Mouse (Mus musculus) kidney, postnatal 4 days (tissue): ENCODE results near the gene Flcn.

Experiments used
- DNase-seq, 2 experiments: peaks; one replicate each; pipeline ENCODE4 v3.0.0; 2021; ENCODE audit warnings: mixed read lengths in 2 of 2

The Flcn gene

GRCm38 (mm10) chr11:59759626-59760025, 50.2 kb downstream of the Flcn start:
- no peak for DNase-seq

- peak in 1 of 2 experiments; percentile 23 for DNase-seq
Measured at GRCm38 (mm10) chr11:59759178-59759577, 50.6 kb downstream of the Flcn start.

GRCm38 (mm10) chr11:59758191-59758985, 51.4 kb downstream of the Flcn start:
- no peak for DNase-seq

- DNase-seq: no peak
Measured at GRCm38 (mm10) chr11:59756351-59756750, 53.5 kb downstream of the Flcn start.

- DNase-seq: no peak
Measured at GRCm38 (mm10) chr11:59754504-59754903, 55.3 kb downstream of the Flcn start.

- DNase-seq: no peak
Measured at GRCm38 (mm10) chr11:59749050-59749449, 60.8 kb downstream of the Flcn start.

GRCm38 (mm10) chr11:59746614-59747013, 63.2 kb downstream of the Flcn start:
- peak; percentile 81 to 82 for DNase-seq

GRCm38 (mm10) chr11:59745851-59746250, 64.0 kb downstream of the Flcn start:
- no peak for DNase-seq

- DNase-seq: no peak
Measured at GRCm38 (mm10) chr11:59744374-59744773, 65.4 kb downstream of the Flcn start.

GRCm38 (mm10) chr11:59743712-59744111, 66.1 kb downstream of the Flcn start:
- no peak for DNase-seq

GRCm38 (mm10) chr11:59743307-59743706, 66.5 kb downstream of the Flcn start:
- DNase-seq: no peak

- DNase-seq: no peak
Measured at GRCm38 (mm10) chr11:59741915-59742314, 67.9 kb downstream of the Flcn start.
